Comparison of ENCODE assay signal across 16 mouse cellular contexts in the genomic region with DNA sequence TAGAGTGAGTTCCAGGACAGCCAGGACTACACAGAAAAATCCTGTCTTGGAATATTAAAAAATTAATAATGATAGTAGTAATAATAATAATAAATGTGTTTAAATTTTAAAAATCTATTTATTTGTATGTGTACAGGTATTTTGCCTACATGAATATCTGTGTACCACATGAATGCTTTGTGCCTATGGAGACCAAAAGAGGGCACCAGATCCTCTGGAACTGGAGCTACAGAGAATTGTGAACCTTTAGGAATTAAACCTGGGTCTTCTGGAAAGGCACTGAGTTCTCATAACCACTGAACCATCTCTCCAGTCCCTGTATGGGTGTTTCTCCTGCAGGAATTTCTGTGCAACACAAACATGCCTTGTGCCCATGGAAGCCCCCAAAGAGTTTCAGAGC. TPM values are rescaled to one million over a fixed set of nuclear protein-coding genes. Genes with fewer than 3 reads are reported as not detected.
DNase-seq lines count a peak whose midpoint lies in the region; TF ChIP-seq lines count a peak whose summit lies in the region.
"Had no signal": no experiment of that assay in that cellular context is flagged by ENCODE, and none has a peak within 500 bp of the region (broad histone marks: within the 10 kb centered on the region; RNA-seq: fewer than 3 reads in every experiment).

No protein-coding gene starts in this region.

- no peak for TF ChIP-seq POLR2A in lung, adult 2 months (IDR thresholded peaks at IDR 0.05; ENCODE audit: borderline replicate concordance, extremely low read depth, low read depth, low read length)
- no peak for TF ChIP-seq POLR2A in brain, embryonic 14.5 days (IDR thresholded peaks at IDR 0.05; ENCODE audit: borderline replicate concordance, extremely low read depth, insufficient read depth, insufficient read length, poor library complexity, severe bottlenecking)

- H3K4me3 ChIP-seq in lung, adult 2 months (replicated peaks; ENCODE audit: extremely low read depth, low read depth, low read length): no peak overlapping the region
- H3K4me3 ChIP-seq: forebrain, embryonic 15.5 days; limb, embryonic 10.5 days had no signal

- TF ChIP-seq CTCF in lung, adult 2 months (IDR thresholded peaks at IDR 0.05; ENCODE audit: insufficient read depth, low read length): no peak
- TF ChIP-seq CTCF in brain, embryonic 14.5 days (IDR thresholded peaks at IDR 0.05; ENCODE audit: borderline replicate concordance, extremely low read depth, insufficient read depth, insufficient read length): peak; percentile 21; the same call in 1 of the 2 replicates

- DNase-seq in embryo, embryonic 10.5 days (ENCODE audit: low spot score): peak; percentile 28
- DNase-seq in embryo, embryonic 11 days: no peak
- DNase-seq in kidney, adult 9 months: peak; percentile 44
- DNase-seq in kidney, adult 18-20 months: no peak
- DNase-seq in lung, postnatal 36 days: peak; percentile 27
- no peak for DNase-seq in lung, adult 2 months
- DNase-seq in brain, embryonic 14.5 days (ENCODE audit: low read depth): peak; percentile 51
- no peak for DNase-seq in urinary bladder, adult 18-20 months (ENCODE audit: low spot score in 2 of 2)
- DNase-seq: adrenal gland, postnatal 25 days; cerebellum, postnatal 36 days; gastrocnemius, postnatal 14 days; right cerebral cortex, postnatal 25 days had no signal

- H3K4me1 ChIP-seq in lung, adult 2 months (ENCODE audit: control insufficient read depth, insufficient read depth, low read length): no peaks in the 10 kb centered on the region
- H3K4me1 ChIP-seq: limb, embryonic 10.5 days had no signal

RNA-seq across cellular contexts. Expression of gene Slc1a7, which starts 15.3 kb away (rescaled TPM):
- 0.39 and 0.48 TPM in 2 replicates for polyA plus RNA-seq in lung, adult 2 months (2012; rRNA removed)
- polyA plus RNA-seq in brain, embryonic 14.5 days (2012; rRNA removed): 0.08 and 0.10 TPM in 2 replicates
- polyA plus RNA-seq: heart, embryonic 11.5 days; limb, embryonic 10.5 days; liver, embryonic 16.5 days had no signal

RNA-seq across cellular contexts. Expression of gene Cpt2, which starts 29.4 kb away (rescaled TPM):
- 65.3 and 68.3 TPM in 2 replicates for polyA plus RNA-seq in lung, adult 2 months (2012; rRNA removed)
- polyA plus RNA-seq in brain, embryonic 14.5 days (2012; rRNA removed): 14.1 and 15.6 TPM in 2 replicates

Comparison
In these comparisons a context has a peak if more than half of its experiments do, and no peak if none do; other contexts are left out.
1. DNase-seq: peak in embryo, embryonic 10.5 days (single experiment), kidney, adult 9 months (single experiment), lung, postnatal 36 days (single experiment) and brain, embryonic 14.5 days (single experiment); none in embryo, embryonic 11 days (single experiment), kidney, adult 18-20 months (single experiment), lung, adult 2 months (single experiment) and urinary bladder, adult 18-20 months (0 of 2).